Mouse (Mus musculus): ENCODE data around the gene Ctf2. TPM values are rescaled to one million over a fixed set of nuclear protein-coding genes. Genes with fewer than 3 reads are reported as not detected.

The Ctf2 gene
- total and polyA plus RNA-seq, 3 experiments: 0.36 TPM; not detected in 2

- Histone ChIP-seq H3K4me2 (ENCODE audit: insufficient read depth, low read depth, poor library complexity, severe bottlenecking) (no peak overlapping the region), H3K4me3 (replicated peaks in 1 of 3; ENCODE audit: low read depth in 2 of 3, low read length in 2 of 3, poor library complexity in 1 of 3) (no peak overlapping the region), H3K27ac (ENCODE audit: insufficient read depth, low read depth) (no peak overlapping the region), H3K9me3 (replicated peaks; ENCODE audit: low read length) (no peaks in the 10 kb centered on the region), H3K79me2 (replicated peaks; ENCODE audit: control insufficient read depth, extremely low read depth, insufficient read depth, poor library complexity, severe bottlenecking) (no peaks in the 10 kb centered on the region), H3K4me1 (ENCODE audit: control insufficient read depth in 1 of 2, insufficient read depth in 2 of 2) (no peaks in the 10 kb centered on the region), H3K36me3 (replicated peaks in 1 of 2; ENCODE audit: control insufficient read depth in 1 of 2, insufficient read depth in 1 of 2, low read length in 1 of 2) (peaks cover 0 to 8% of the 10 kb centered on the region in 2 experiments), H3K27me3 (replicated peaks) (no peaks in the 10 kb centered on the region), H3K9ac (ENCODE audit: insufficient read depth, low read depth) (no peak overlapping the region)
- in situ Hi-C loops (cut with MboI; ENCODE audit: low pct_ligation_motif_present, low pct_unique_long_range_greater_than_20kb, low sequenced_read_pairs) (loop anchor here (10.0 kb wide), 1 partner anchor 570 kb away; no protein-coding TSS in a partner anchor), dilution Hi-C loops (cut with MboI; ENCODE audit: extremely low pct_ligation_motif_present, extremely low pct_unique_long_range_greater_than_20kb, low sequenced_read_pairs) (no loop called here)
- peak; percentile 90 for DNase-seq (ENCODE audit: extremely low read depth)
- TF ChIP-seq CHD1 (IDR thresholded peaks at IDR 0.05; ENCODE audit: low read depth, low read length): no peak
- peak; percentile 36; the same call in 1 of the 2 replicates for TF ChIP-seq NELFE (IDR thresholded peaks at IDR 0.05; ENCODE audit: low read depth, low read length)
- no peak for TF ChIP-seq ETS1 (conservative IDR thresholded peaks at IDR 0.05; ENCODE audit: low read depth, low read length)
- no peak for TF ChIP-seq TCF12 (IDR thresholded peaks at IDR 0.05; ENCODE audit: low read depth, low read length)
- TF ChIP-seq ZMIZ1 (IDR thresholded peaks at IDR 0.05; ENCODE audit: low read depth, low read length): no peak
- no peak for TF ChIP-seq POLR2AphosphoS2 (IDR thresholded peaks at IDR 0.05; ENCODE audit: low read depth, low read length)
- TF ChIP-seq ZNF384 (IDR thresholded peaks at IDR 0.05; ENCODE audit: low read depth, low read length): no peak
- no peak for TF ChIP-seq RCOR1 (conservative IDR thresholded peaks at IDR 0.05; ENCODE audit: low read depth, low read length)
- TF ChIP-seq CHD2 (IDR thresholded peaks at IDR 0.05; ENCODE audit: low read length): no peak
- no peak for TF ChIP-seq NRF1 (IDR thresholded peaks at IDR 0.05; ENCODE audit: low read depth, low read length)
- TF ChIP-seq TBP (conservative IDR thresholded peaks at IDR 0.05; ENCODE audit: low read depth, low read length): no peak
- no peak for TF ChIP-seq BHLHE40 (IDR thresholded peaks at IDR 0.05; ENCODE audit: low read depth, low read length)
- TF ChIP-seq SMC3 (IDR thresholded peaks at IDR 0.05; ENCODE audit: low read depth, low read length): peak; percentile 93
- TF ChIP-seq IRF4 (IDR thresholded peaks at IDR 0.05; ENCODE audit: low read depth, low read length): no peak
- TF ChIP-seq MYC (IDR thresholded peaks at IDR 0.05; ENCODE audit: low read depth, low read length): 0 out of 2 replicates have a peak, but pooled peaks have one; percentile 58
- no peak for TF ChIP-seq USF2 (conservative IDR thresholded peaks at IDR 0.05; ENCODE audit: low read depth, low read length)
- no peak for TF ChIP-seq MAFK (IDR thresholded peaks at IDR 0.05; ENCODE audit: insufficient replicate concordance, low read length)
- no peak for TF ChIP-seq JUN (IDR thresholded peaks at IDR 0.05; ENCODE audit: insufficient read depth, low read depth, low read length)
- no peak for TF ChIP-seq PAX5 (IDR thresholded peaks at IDR 0.05; ENCODE audit: low read length)
- peak; percentile 96 for TF ChIP-seq RAD21 (IDR thresholded peaks at IDR 0.05; ENCODE audit: low read depth, low read length)
- no peak for TF ChIP-seq GABPA (IDR thresholded peaks at IDR 0.05; ENCODE audit: insufficient replicate concordance, low read depth, low read length)
- TF ChIP-seq MAX (IDR thresholded peaks at IDR 0.05; ENCODE audit: low read length): no peak
- no peak for TF ChIP-seq UBTF (IDR thresholded peaks at IDR 0.05; ENCODE audit: low read depth, low read length)
- TF ChIP-seq ZC3H11A (IDR thresholded peaks at IDR 0.05; ENCODE audit: low read depth, low read length): peak; percentile 50
- no peak for TF ChIP-seq MAZ (IDR thresholded peaks at IDR 0.05; ENCODE audit: low read depth, low read length)
- peak; percentile 84 to 96 for TF ChIP-seq CTCF (conservative IDR thresholded peaks at IDR 0.05 in 1 of 2, IDR thresholded peaks at IDR 0.05 in 1 of 2; ENCODE audit: low read depth in 2 of 2, low read length in 2 of 2)
- no peak for TF ChIP-seq HCFC1 (IDR thresholded peaks at IDR 0.05; ENCODE audit: low read depth, low read length)
- TF ChIP-seq JUND (conservative IDR thresholded peaks at IDR 0.05; ENCODE audit: low read depth, low read length): no peak
These were observed 57.0 kb downstream of the Ctf2 start for GRCm38 (mm10) chr7:127674977-127675376.

Measured in CH12.LX (cell line).